Mouse (Mus musculus) lung, postnatal 10 days (tissue): ENCODE measurements at regions not wholly inside any gene's neighbourhood (a gene's known extent, or its start where the extent isn't known, plus 50 kb on each side); places are given as distances from the start of the nearest gene placed in this dataset.

Experiments
- DNase-seq: peaks from one replicate; pipeline ENCODE4 v3.0.0; 2021

- no peak for DNase-seq
Measured at GRCm38 (mm10) chr6:122394160-122394559, 53.8 kb upstream of the Phc1 start.

GRCm38 (mm10) chr6:122393231-122393881 is 53.0 kb upstream of the Phc1 start:
- no peak for DNase-seq

- DNase-seq = peak; percentile 79
Measured at GRCm38 (mm10) chr6:122391725-122392667, 51.6 kb upstream of the Phc1 start.

DNA sequence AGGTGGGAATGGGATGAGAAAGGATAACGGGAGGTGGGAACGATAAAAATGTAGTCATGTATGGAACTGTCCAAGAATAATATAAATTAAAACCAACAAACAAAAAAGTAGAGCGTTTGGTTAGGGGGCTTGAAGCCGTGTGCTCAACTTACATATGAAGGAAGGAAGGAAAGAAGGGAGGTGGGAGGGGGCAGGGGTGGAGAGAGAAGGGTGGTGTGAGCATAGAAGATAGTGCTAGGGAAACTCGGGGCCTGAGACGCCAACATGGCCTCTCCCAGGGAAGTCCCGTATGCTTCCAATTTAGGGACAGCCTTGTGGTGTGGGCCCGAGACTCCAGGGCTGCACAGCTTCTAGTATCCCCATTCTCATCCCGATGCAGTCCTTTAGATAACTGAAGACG is 50.8 kb upstream of the Phc1 start:
- no peak for DNase-seq

DNA sequence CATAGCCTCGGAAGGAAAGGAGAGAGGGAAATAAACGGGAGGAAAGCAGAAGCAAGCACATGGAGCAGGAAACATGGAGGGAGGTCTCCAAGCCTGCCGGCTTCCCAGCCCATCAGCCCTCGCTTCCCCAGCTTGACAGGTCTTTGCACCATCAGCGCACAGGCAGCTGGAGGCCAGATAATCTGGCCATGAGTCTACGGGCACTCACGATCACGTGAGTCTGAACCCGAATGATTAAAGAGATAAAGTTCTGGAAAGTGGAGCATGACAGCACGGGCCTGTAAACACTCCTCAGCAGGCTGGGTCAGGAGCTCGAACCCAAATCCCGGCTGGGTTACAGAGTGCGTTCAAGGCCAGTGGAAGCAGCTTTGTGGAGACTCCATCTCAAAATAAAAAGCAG is 50.4 kb upstream of the Phc1 start:
- no peak for DNase-seq
